Mouse (Mus musculus): ENCODE results near the gene Mphosph10.

Mphosph10 gene

GRCm38 (mm10) chr7:64354206-64354605 lies 37.9 kb downstream of the Mphosph10 start:
- in situ Hi-C loops (cut with MboI, MseI): no loop called here

DNA sequence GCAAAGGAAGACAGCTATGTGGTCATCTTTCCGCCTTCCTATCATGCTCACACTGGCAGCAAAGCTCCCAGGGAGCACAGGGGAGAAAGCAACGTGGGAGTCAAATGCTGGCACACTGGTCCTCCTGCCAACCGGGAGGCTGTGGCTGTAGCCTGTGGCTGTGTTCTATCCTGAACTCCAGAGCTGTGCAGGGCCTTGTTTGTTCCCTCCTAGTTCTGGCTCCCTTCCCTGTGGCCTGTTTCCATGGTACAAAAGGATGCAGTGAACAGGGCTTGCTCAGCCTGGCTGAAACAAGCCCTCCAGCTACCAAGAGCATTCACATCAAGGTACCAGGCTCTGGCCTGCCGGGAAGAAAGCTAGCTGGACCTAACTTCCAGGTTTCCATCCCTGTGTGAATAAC lies 41.0 kb downstream of the Mphosph10 start:
- in situ Hi-C loops (cut with MboI, MseI): no loop called here

DNA sequence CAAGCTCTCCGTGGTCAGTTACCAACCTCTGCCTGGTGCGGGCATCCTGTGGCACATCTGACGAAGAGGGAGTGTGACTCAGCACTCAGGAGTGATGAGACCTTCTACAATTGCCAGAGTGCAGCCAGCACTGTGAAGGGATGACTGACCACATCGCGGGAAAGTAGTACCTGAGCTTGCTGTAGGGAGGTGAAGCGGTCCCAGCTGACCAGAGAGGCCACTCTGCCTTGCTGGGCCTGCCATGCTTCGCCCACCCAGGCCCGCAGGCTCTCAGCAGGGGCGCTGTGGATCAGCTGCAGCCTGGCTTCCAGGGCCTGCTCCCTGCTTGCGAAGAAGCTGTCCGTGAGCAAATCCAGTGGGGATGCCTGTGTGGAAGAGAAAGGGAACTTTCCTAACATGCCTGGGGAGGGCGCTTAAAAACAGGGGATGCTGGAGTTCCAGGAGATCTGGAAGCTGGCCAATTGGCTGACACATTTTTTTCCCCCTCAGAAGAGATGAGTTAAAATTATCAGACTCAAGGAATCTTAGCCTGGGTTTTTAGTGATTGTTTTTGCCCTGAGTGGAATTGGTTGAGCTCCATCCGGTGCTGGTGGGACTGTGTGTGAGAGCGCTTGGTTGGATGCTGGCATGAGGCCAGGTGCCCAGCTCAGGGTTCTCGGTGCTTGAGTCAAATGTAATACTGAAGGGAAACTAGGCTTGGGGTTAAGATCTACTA lies 42.8 kb downstream of the Mphosph10 start:
- in situ Hi-C loops (cut with MboI, MseI): no loop called here

DNA sequence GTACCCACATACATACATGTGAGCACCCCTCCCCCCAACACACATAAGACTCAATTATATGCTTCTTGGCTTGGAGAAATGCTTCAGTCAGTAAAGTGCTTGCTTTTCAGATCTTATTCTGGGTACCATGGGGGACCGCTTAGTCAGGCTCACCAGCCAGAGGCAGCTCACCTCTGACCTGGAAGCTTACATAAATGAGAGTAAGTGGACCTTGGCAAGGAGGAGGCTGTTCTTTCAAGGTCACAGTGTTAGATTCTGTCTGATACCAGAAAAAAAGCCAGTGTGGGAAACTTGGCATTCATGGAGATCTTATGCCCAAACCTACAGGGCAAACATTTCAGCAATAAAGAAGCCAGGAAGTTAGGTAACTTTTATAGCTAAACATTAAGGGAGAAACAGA lies 44.3 kb downstream of the Mphosph10 start:
- in situ Hi-C loops (cut with MboI, MseI): no loop called here

GRCm38 (mm10) chr7:64332686-64333085 lies 59.4 kb downstream of the Mphosph10 start:
- in situ Hi-C loops (cut with MboI, MseI): no loop called here

DNA sequence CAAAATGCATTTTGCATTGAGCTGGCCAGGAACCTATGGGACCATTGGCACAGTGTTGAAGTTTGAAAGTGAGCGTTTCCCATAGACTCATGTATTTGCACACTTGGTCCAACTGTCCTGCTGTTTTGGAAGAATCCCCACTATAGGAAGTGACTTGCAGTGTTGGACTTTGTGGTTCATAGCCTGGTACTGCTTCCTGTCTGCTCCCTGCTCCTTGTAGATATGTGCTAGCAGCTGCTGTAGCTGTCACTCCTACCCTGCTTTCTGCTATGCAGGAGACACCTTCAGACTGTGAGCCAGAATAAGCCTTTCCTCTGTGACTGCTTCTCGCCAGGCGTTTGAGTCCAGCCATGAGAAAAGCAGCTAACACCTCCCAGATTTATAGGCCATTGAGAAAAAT lies 60.8 kb downstream of the Mphosph10 start:
- in situ Hi-C loops (cut with MboI, MseI): no loop called here

GRCm38 (mm10) chr7:64327486-64327885 lies 64.6 kb downstream of the Mphosph10 start:
- in situ Hi-C loops (cut with MboI, MseI): loop anchor here (10.0 kb wide), 1 partner anchor 163 kb away; no protein-coding TSS in a partner anchor

DNA sequence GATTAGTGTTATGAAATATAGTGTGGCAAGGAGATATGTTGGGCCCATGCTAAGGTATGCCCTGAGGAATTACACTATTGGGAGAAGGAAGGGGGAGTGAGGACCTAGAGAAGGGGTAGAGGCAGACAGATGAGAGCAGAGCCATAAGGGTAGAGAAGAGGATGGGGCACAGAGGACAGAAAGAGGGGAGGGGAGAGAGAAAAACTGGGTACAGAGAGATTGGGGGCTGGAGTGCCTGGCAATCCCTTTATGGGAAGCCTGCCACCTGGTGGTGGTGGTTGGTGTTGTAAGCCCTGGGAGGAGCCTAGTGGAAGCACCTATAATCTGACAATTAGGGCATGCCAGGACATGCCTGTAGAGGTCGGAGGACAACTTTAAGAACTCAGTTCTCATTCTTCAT lies 65.2 kb downstream of the Mphosph10 start:
- in situ Hi-C loops (cut with MboI, MseI): loop anchor here (10.0 kb wide), 1 partner anchor 162 kb away; no protein-coding TSS in a partner anchor
